Mouse (Mus musculus) megakaryocyte, embryonic 14.5 days (primary cell): ENCODE results near the gene Gm28729.

Experiments used
- FLI1 ChIP-seq: IDR thresholded peaks from 2 replicates; pipeline ENCODE4 v1.6.1; 2012; ENCODE audit warnings: low read length, inconsistent platforms, mixed read lengths
- GATA1 ChIP-seq: IDR thresholded peaks from 3 replicates; pipeline ENCODE4 v1.6.1; 2012; ENCODE audit warnings: mixed read lengths, low read length, inconsistent platforms, borderline replicate concordance

GRCm38 (mm10) chr9:96505156-96505555, 19.9 kb downstream of the Gm28729 start:
- no peak for TF ChIP-seq GATA1
- TF ChIP-seq FLI1 = no peak
